Mouse (Mus musculus): Measurements from ENCODE around the gene 1700092M07Rik. TPM values are rescaled to one million over a fixed set of nuclear protein-coding genes. Genes with fewer than 3 reads are reported as not detected.

Gene 1700092M07Rik
- polyA plus RNA-seq, 2 experiments from 2014 or later = 0.75 TPM; not detected in 1

Other genes starting within 250 kb of the 1700092M07Rik start
- under 1 TPM in 1 of 2 experiments, not detected in 1; 0.12 TPM for gene Slc22a8, start 149.5 kb upstream of the 1700092M07Rik start, polyA plus RNA-seq (2017; shearing (Covaris generic))
- gene Slc22a6, start 122.7 kb upstream of the 1700092M07Rik start, polyA plus RNA-seq (2017; shearing (Covaris generic)) = not detected
- not detected for gene Chrm1, start 76.9 kb upstream of the 1700092M07Rik start, polyA plus RNA-seq (2017; shearing (Covaris generic))
- 10 to 100 TPM; 63.7 to 85.1 TPM for gene Slc3a2, start 17.3 kb upstream of the 1700092M07Rik start, polyA plus RNA-seq (2017; shearing (Covaris generic))
- gene Wdr74, start 4.9 kb upstream of the 1700092M07Rik start, polyA plus RNA-seq (2017; shearing (Covaris generic)) = 10 to 100 TPM; 72.5 to 92.2 TPM
- 100 to 1,000 TPM; 132 to 165 TPM for gene Stx5a, start 695 bp downstream of the 1700092M07Rik start, polyA plus RNA-seq (2017; shearing (Covaris generic))
- 100 to 1,000 TPM; 163 to 188 TPM for gene Nxf1, start 16.4 kb downstream of the 1700092M07Rik start, polyA plus RNA-seq (2017; shearing (Covaris generic))
- gene Tmem223, start 30.3 kb downstream of the 1700092M07Rik start, polyA plus RNA-seq (2017; shearing (Covaris generic)) = 100 to 1,000 TPM; 117 to 124 TPM
- 100 to 1,000 TPM in 1 of 2 experiments, 10 to 100 TPM in 1; 85.6 to 101 TPM for gene Tmem179b, start 33.7 kb downstream of the 1700092M07Rik start, polyA plus RNA-seq (2017; shearing (Covaris generic))
- gene Taf6l, start 45.7 kb downstream of the 1700092M07Rik start, polyA plus RNA-seq (2017; shearing (Covaris generic)) = 1 to 10 TPM; 5.4 to 6.5 TPM
- gene Polr2g, start 57.9 kb downstream of the 1700092M07Rik start, polyA plus RNA-seq (2017; shearing (Covaris generic)) = 100 to 1,000 TPM; 181 to 198 TPM
- gene Zbtb3, start 61.8 kb downstream of the 1700092M07Rik start, polyA plus RNA-seq (2017; shearing (Covaris generic)) = 1 to 10 TPM; 2.1 to 4.7 TPM
- gene Ttc9c, start 78.6 kb downstream of the 1700092M07Rik start, polyA plus RNA-seq (2017; shearing (Covaris generic)) = 10 to 100 TPM; 41.6 to 59.0 TPM
- 1 to 10 TPM; 4.2 to 6.9 TPM for gene Hnrnpul2, start 79.3 kb downstream of the 1700092M07Rik start, polyA plus RNA-seq (2017; shearing (Covaris generic))
- not detected for gene AC129217.1, start 89.1 kb downstream of the 1700092M07Rik start, polyA plus RNA-seq (2017; shearing (Covaris generic))
- 10 to 100 TPM; 86.8 to 98.9 TPM for gene Bscl2, start 96.7 kb downstream of the 1700092M07Rik start, polyA plus RNA-seq (2017; shearing (Covaris generic))
- gene Gng3, start 98.5 kb downstream of the 1700092M07Rik start, polyA plus RNA-seq (2017; shearing (Covaris generic)) = 1 to 10 TPM in 1 of 2 experiments, under 1 TPM in 1; 0.91 to 1.4 TPM
- gene Lrrn4cl, start 110.0 kb downstream of the 1700092M07Rik start, polyA plus RNA-seq (2017; shearing (Covaris generic)) = not detected
- gene Ubxn1, start 130.8 kb downstream of the 1700092M07Rik start, polyA plus RNA-seq (2017; shearing (Covaris generic)) = 10 to 100 TPM; 65.0 to 70.2 TPM
- 10 to 100 TPM; 80.7 to 88.3 TPM for gene Uqcc3, start 140.2 kb downstream of the 1700092M07Rik start, polyA plus RNA-seq (2017; shearing (Covaris generic))
- gene Lbhd1, start 143.0 kb downstream of the 1700092M07Rik start, polyA plus RNA-seq (2017; shearing (Covaris generic)) = 10 to 100 TPM; 58.1 to 77.2 TPM
- not detected for gene Gm49403, start 143.2 kb downstream of the 1700092M07Rik start, polyA plus RNA-seq (2017; shearing (Covaris generic))
- gene 1810009A15Rik, start 148.1 kb downstream of the 1700092M07Rik start, polyA plus RNA-seq (2017; shearing (Covaris generic)) = 100 to 1,000 TPM; 102 to 103 TPM
- not detected for gene Gm49416, start 148.2 kb downstream of the 1700092M07Rik start, polyA plus RNA-seq (2017; shearing (Covaris generic))
- 10 to 100 TPM in 1 of 2 experiments, 1 to 10 TPM in 1; 8.7 to 12.2 TPM for gene Ints5, start 152.3 kb downstream of the 1700092M07Rik start, polyA plus RNA-seq (2017; shearing (Covaris generic))
- gene Ganab, start 157.4 kb downstream of the 1700092M07Rik start, polyA plus RNA-seq (2017; shearing (Covaris generic)) = 10 to 100 TPM; 50.2 to 83.9 TPM
- gene B3gat3, start 179.7 kb downstream of the 1700092M07Rik start, polyA plus RNA-seq (2017; shearing (Covaris generic)) = 10 to 100 TPM; 18.4 to 19.6 TPM
- gene Rom1, start 188.6 kb downstream of the 1700092M07Rik start, polyA plus RNA-seq (2017; shearing (Covaris generic)) = 1 to 10 TPM; 5.1 to 9.2 TPM
- 10 to 100 TPM; 18.7 to 24.9 TPM for gene Eml3, start 188.8 kb downstream of the 1700092M07Rik start, polyA plus RNA-seq (2017; shearing (Covaris generic))
- 100 to 1,000 TPM in 1 of 2 experiments, 10 to 100 TPM in 1; 81.7 to 126 TPM for gene Mta2, start 201.2 kb downstream of the 1700092M07Rik start, polyA plus RNA-seq (2017; shearing (Covaris generic))
- gene Tut1, start 213.1 kb downstream of the 1700092M07Rik start, polyA plus RNA-seq (2017; shearing (Covaris generic)) = 10 to 100 TPM; 30.3 to 67.9 TPM
- 100 to 1,000 TPM; 667 to 787 TPM for gene Eef1g, start 226.3 kb downstream of the 1700092M07Rik start, polyA plus RNA-seq (2017; shearing (Covaris generic))
- gene Ahnak, start 248.6 kb downstream of the 1700092M07Rik start, polyA plus RNA-seq (2017; shearing (Covaris generic)) = 10 to 100 TPM; 45.2 to 48.9 TPM